Mouse (Mus musculus) heart, postnatal 36 days (tissue): ENCODE measurements around the gene Unc13c. TPM values are rescaled to one million over a fixed set of nuclear protein-coding genes. Genes with fewer than 3 reads are reported as not detected.

ENCODE experiments used
- DNase-seq, 2 experiments: peaks; one replicate each; pipeline ENCODE4 v3.0.0; 2021 to 2022
- intact Hi-C: fragments of 180-260 bp; cut with DNase I; formaldehyde crosslinking; loops from one replicate; pipeline ENCODE4 v1.15.1; 2025
- total RNA-seq, 2 experiments: library from RNA; stranded (reverse); gene quantifications; 2 replicates each; pipeline ENCODE4 v1.2.3; 2021

Unc13c gene
- total RNA-seq, 2 experiments from 2014 or later = 0.24 to 0.28 TPM

DNA sequence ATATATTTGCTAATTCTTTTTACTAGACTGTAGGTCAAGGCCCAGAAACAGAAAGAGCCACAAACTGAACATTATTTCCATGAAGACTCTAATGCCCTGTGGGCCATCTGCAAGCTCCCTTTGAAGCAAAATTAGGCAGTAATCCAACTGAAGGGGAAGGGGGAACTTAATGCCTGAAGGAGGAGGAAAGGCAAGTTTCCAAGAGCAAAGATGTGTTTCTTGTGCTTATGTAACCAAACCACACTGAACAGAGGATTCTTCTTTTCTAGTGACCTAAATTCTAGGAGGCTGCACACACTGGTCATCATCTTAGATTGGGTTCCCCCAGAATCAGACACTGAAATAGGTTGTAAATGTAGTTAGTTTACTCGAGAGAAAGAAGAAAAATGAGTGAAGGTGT, 85.6 kb downstream of the Unc13c start:
- intact Hi-C loops = no loop called here
- no peak for DNase-seq

DNA sequence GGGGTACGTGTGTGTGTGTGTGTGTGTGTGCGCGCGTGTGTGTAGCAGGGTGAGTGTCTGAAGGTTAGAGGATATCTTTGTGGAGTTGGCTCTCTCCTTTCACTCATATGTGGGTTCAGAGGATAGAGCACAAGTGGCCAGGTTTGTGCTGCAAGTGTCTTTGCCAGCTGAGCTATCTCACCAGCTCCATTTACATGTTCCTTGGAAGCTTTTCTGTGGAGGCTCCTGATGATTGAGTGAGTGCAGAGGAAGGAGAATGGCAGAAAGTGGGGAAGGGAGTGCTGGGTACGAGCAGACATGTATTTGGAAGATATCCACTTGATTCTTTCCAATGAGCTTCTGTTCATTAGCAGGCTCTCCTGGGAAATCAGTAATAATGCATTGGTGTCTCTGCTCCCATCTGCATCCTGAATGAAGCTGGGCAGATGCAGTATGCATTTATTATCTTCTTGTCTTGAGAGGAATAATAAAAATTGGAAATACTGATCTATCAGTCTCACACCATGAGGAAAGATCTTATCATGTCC, 86.3 kb downstream of the Unc13c start:
- no peak for DNase-seq
- intact Hi-C loops = no loop called here

DNA sequence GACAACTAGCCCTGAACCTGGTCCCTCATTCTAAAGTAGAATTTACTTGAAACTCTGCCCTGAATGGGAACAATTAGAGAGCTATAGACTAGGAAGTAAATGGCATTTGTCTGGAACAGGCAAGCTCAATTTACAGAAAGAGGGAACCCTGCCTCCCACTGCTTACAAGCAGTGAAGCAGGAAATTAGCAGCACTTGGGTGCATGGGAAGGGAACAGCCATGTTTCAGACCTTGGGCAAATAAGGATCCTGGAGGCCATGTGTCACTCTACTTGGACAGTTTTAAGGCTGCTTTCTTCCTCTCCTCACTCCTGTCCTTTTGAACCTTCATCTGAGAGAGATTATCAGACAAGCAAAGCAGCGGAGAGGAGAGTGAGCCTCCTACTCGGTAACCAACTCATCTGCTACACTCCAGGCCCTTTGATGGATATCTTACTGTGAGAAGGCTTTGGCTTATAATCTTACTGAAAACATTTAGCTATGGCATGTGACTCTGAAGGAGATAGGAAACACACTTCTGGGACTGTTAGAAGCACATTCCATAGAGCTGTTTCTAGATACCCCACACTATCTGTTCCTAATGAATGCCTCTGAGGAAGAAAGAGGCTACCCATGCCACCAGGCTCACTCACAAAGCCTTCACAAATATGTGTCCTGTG, 101.2 kb downstream of the Unc13c start:
- DNase-seq = no peak
- intact Hi-C loops = no loop called here

- intact Hi-C loops = no loop called here
- DNase-seq = no peak
Observed at GRCm38 (mm10) chr9:73866666-73867065, 102.1 kb downstream of the Unc13c start.

- intact Hi-C loops = no loop called here
- DNase-seq = no peak
Observed at GRCm38 (mm10) chr9:73859469-73859868, 109.3 kb downstream of the Unc13c start.

GRCm38 (mm10) chr9:73854281-73854680, 114.5 kb downstream of the Unc13c start:
- intact Hi-C loops = no loop called here
- DNase-seq = no peak

DNA sequence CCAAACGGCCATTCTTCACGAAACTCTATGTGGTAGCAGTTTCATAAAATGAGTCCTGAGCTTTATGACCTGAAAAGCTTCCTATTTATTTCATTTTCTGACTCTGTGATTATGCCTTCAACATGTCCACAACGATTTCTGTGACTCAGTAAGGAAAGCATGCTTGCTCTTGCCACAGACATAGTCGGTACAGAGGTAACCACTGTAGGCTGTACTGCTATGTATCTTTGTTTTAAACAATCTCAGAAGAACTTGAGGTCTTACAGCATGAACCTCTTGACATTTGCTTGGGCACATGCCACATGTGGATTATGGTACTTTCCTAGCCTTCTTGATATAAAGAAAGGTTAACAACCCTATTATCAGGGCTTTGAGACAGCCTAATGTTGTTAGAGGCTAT, 162.1 kb downstream of the Unc13c start:
- no peak for DNase-seq
- intact Hi-C loops = no loop called here

DNA sequence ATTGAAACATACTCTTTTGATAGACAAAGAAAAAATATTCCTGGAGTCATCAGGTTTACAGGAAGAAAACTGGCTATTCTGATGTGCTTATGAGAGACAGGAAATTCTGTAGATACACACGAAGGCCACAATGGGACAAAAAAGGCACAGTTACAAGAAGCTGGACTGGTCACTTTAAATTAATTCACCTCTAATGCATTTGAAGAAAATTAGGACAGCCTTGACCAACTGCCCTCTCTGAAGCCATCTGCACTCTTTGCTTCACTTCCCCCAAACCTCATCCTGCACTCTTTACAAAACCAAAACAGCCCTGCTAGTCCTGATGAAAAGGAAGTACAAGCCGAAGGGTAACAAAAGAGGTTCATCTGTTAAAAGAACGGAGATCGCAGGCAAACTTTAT, 194.2 kb downstream of the Unc13c start:
- no peak for DNase-seq
- intact Hi-C loops = no loop called here

- no peak for DNase-seq
- intact Hi-C loops = no loop called here
Observed at GRCm38 (mm10) chr9:73755185-73755584, 213.6 kb downstream of the Unc13c start.

- DNase-seq = no peak
- intact Hi-C loops = no loop called here
Observed at GRCm38 (mm10) chr9:73753480-73753879, 215.3 kb downstream of the Unc13c start.

GRCm38 (mm10) chr9:73751344-73751743, 217.4 kb downstream of the Unc13c start:
- no peak for DNase-seq
- intact Hi-C loops = no loop called here

- intact Hi-C loops = no loop called here
- DNase-seq = no peak
Observed at GRCm38 (mm10) chr9:73734446-73734845, 234.3 kb downstream of the Unc13c start.

- intact Hi-C loops = no loop called here
- DNase-seq = no peak
Observed at GRCm38 (mm10) chr9:73725717-73726662, 242.8 kb downstream of the Unc13c start.

- intact Hi-C loops = no loop called here
- DNase-seq = no peak
Observed at GRCm38 (mm10) chr9:73724776-73725175, 244.0 kb downstream of the Unc13c start.

DNA sequence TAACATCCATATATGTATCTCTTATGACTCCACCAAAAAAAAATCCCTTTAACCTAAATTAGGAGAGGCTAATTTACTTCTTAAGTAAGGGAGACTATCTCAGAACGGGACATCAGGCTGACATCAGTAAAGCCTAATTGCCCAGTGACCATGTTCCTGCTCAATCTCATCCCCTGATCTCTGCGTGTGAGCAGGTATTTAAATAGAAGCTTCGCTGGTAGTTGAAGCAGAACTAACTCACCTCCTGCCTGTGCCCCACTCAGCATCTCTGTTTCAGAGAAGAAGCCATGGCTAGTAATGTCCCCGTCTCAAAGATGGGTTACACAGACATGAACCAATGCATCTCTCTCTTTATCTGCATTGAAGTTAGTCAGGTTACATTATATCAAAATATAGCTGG, 255.3 kb downstream of the Unc13c start:
- no peak for DNase-seq
- intact Hi-C loops = no loop called here

DNA sequence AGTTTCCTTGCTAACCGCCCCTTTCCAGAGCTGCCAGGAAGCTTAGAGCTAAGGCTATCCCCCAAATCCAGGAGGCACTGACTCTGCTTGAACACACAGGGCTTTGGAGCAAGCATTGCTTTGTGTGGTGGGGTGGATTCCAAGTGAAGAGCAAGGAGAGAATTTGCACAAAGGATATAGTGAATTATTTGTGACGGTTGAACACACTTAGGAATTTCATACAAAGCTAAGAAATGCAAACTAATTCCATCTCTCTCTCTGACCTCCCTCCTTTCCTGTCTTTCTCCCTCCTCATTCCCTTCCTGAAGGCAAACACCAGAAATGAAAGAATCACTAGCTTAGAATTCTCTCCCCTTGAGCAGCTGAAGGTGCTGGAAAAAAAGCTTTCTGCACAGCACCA, 271.7 kb downstream of the Unc13c start:
- intact Hi-C loops = no loop called here

DNA sequence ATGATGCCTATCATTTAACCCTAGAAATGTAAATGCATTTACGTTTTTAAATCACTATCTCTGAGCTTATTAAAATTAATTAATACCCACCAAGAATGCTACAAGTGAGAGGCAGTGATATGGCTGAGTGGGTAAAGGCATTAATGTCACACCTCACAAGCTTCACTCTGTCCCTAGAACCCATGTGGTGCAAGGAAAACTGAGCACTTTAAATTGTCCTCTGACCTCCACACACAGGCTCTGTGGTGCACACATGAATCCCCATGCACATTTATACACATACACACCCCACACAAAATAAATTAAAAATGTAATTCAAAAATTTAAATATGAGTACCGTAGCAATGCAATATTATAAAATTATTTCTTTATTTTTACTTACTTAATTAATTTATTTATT, 287.2 kb downstream of the Unc13c start:
- intact Hi-C loops = no loop called here

More for the DNA sequence above, 271.7 kb downstream of the Unc13c start:
- no peak for DNase-seq

DNA sequence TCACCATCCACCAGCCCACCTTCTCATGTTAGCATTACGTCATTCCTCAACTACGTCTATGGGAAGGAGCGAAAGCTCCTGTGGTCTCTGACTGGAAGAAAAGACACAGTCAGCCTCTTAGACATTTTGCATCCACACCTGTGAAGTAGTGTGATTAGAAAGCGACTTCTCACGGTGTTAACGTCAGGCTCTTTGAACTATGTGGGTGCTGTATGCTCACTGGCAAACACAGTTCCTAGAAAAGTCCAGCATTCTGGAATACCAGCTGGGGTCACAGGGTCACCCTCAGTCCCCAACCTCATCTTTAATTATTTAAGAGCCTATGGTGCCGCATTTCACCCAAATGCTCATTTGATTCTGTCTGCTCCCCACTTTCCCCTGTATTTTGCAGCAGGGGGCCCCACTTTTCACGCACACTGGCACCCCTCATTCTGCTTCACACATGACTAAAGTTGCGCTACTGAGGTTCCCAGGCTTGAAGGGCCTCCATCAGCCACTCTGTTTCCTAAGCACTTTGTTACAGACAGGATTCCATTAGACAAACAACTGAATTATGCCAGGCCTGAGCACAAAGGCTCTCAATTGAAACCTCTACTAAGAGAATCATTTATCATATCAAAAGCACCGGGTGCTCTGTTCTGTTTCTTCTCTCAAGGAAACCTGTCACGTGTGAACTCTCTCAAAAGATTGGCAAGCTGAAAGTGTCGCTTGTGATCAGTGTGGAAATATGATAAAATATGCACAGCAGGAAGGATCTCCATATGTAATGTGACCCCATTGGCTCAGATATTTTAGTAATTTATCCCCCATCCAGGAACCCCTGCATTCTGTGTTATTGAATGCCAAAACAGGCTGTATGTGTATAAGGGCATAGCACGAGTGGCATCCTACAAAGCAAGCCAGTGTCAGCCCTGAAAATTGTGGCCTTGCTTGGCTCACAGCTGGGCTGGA, 287.9 kb downstream of the Unc13c start:
- no peak for DNase-seq
- intact Hi-C loops = no loop called here

More for the DNA sequence above, 287.2 kb downstream of the Unc13c start:
- no peak for DNase-seq

DNA sequence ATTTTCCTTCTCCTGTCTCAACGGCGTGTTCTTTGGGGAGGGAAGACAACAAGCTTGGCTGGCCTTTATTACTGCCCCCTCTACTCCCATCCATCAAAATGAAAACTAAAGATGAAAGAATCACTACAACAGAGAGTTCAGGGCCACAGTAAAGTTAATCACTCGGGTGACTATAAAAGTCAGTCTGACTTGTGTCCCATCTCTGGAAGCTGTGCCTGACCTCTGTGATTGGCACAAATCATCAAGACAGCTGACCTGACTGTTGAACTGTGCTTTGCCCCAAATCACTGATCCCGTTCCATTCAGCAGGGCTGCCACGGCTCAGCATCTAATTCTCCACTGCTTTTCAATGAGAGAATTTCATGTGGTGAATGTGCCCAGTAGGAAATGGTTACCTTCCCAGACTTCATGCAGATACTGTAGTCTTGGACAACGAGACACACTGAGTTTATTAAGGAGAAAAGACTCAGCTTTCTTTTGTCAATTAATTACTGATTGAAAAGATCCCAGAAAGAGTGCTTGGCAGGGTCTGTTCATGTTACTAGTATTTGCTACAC, 297.0 kb downstream of the Unc13c start:
- intact Hi-C loops = no loop called here
- DNase-seq = no peak

DNA sequence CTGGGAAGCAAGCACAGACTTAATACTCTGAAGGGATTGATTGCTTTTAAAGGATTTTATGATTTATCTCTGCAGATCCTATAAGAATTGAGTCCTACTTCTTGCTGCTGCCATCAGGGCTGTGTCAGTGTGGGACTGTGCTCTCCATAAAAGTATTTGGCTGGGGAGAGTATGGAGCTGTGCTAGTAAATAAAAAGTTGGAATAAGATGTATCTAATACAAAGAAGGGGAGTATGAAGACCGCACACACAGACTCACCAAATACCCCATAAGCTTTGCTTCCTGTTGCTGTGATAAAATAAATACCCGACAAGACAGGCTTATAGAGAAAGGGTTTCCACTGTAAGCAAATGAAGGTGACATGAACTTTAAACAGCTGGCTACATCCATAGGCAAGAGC, 298.7 kb downstream of the Unc13c start:
- intact Hi-C loops = no loop called here
- DNase-seq = no peak
